Mouse (Mus musculus) ES-Bruce4 (cell line): Measurements from ENCODE around the gene Krt36. TPM values are rescaled to one million over a fixed set of nuclear protein-coding genes. Genes with fewer than 3 reads are reported as not detected.

Experiments
- H3K27ac ChIP-seq: 2 replicates; pipeline ENCODE4 v1.5.1; 2012; ENCODE audit warnings: low read length, inconsistent platforms; ENCODE audit not compliant: insufficient read depth
- H3K27me3 ChIP-seq: 2 replicates; pipeline ENCODE4 v1.6.1; 2012; ENCODE audit warnings: mild to moderate bottlenecking, low read length, inconsistent platforms; ENCODE audit not compliant: control insufficient read depth, poor library complexity, insufficient read depth, severe bottlenecking
- H3K36me3 ChIP-seq: 2 replicates; pipeline ENCODE4 v1.6.1; 2012; ENCODE audit warnings: inconsistent platforms, mild to moderate bottlenecking, low read length, moderate library complexity; ENCODE audit not compliant: control insufficient read depth, poor library complexity, insufficient read depth, severe bottlenecking
- H3K4me1 ChIP-seq: one replicate; pipeline ENCODE4 v1.8.1; 2011; ENCODE audit warnings: low read length; ENCODE audit not compliant: control insufficient read depth, insufficient read depth
- H3K4me3 ChIP-seq: 2 replicates; pipeline ENCODE4 v1.5.1; 2011; ENCODE audit warnings: low read depth, mild to moderate bottlenecking, low read length
- H3K9ac ChIP-seq: 2 replicates; pipeline ENCODE4 v1.6.1; 2012; ENCODE audit warnings: low read depth, mild to moderate bottlenecking, inconsistent platforms; ENCODE audit not compliant: poor library complexity, severe bottlenecking
- H3K9me3 ChIP-seq: replicated peaks from 2 replicates; pipeline ENCODE4 v1.6.1; 2012; ENCODE audit warnings: mild to moderate bottlenecking, low read length, inconsistent platforms; ENCODE audit not compliant: control insufficient read depth, poor library complexity, insufficient read depth, severe bottlenecking
- CTCF ChIP-seq: IDR thresholded peaks from one replicate; pipeline ENCODE4 v1.8.1; 2011; ENCODE audit warnings: low read depth, low read length
- EP300 ChIP-seq: IDR thresholded peaks from 2 replicates; pipeline ENCODE4 v1.6.1; 2011; ENCODE audit warnings: low read depth, low read length; ENCODE audit not compliant: insufficient read depth
- POLR2A ChIP-seq: IDR thresholded peaks from one replicate; pipeline ENCODE4 v1.8.1; 2011; ENCODE audit warnings: low read length; ENCODE audit not compliant: insufficient read depth
- polyA plus RNA-seq: library from polyadenylated mRNA; stranded (reverse); fragments of >200 nt; gene quantifications from 2 replicates; pipeline ENCODE4 v1.2.4, GENCODE M21; 2011; ENCODE audit warnings: low read depth; ENCODE audit not compliant: missing spikeins, insufficient read depth, insufficient read length

Gene Krt36
- polyA plus RNA-seq, 1 experiment = not detected

GRCm38 (mm10) chr11:100124901-100125300 is 19.5 kb upstream of the Krt36 start:
- no peak overlapping the region for H3K4me3 ChIP-seq
- H3K36me3 ChIP-seq = no peaks in the 10 kb centered on the region
- no peak overlapping the region for H3K9ac ChIP-seq
- no peaks in the 10 kb centered on the region for H3K27me3 ChIP-seq
- no peaks in the 10 kb centered on the region for H3K4me1 ChIP-seq
- TF ChIP-seq CTCF (no peak), EP300 (no peak), POLR2A (no peak)
- 0 out of 2 replicates have a peak, but pooled peaks cover 4% of the 10 kb centered on the region for H3K9me3 ChIP-seq
- H3K27ac ChIP-seq = no peak overlapping the region

GRCm38 (mm10) chr11:100121466-100121865 is 16.0 kb upstream of the Krt36 start, which contains the start of gene Krt13:
Krt13 (minus strand) TSS chr11:100121566.
- Histone ChIP-seq H3K9ac (no peak within 1 kb of the TSS), H3K4me1 (no peaks in the 10 kb centered on the region), H3K27ac (no peak within 1 kb of the TSS), H3K4me3 (no peak within 1 kb of the TSS), H3K36me3 (no peaks in the 10 kb centered on the region), H3K27me3 (no peaks in the 10 kb centered on the region), H3K9me3 (0 out of 2 replicates have a peak, but pooled peaks cover 4% of the 10 kb centered on the region)
- TF ChIP-seq EP300 (no peak), CTCF (no peak)

- Histone ChIP-seq H3K27me3 (no peaks in the 10 kb centered on the region), H3K9ac (no peak overlapping the region), H3K36me3 (no peaks in the 10 kb centered on the region), H3K9me3 (0 out of 2 replicates have a peak, but pooled peaks cover 4% of the 10 kb centered on the region), H3K4me3 (no peak overlapping the region), H3K27ac (no peak overlapping the region), H3K4me1 (no peaks in the 10 kb centered on the region)
- no peak for TF ChIP-seq POLR2A
- no peak for TF ChIP-seq EP300
- no peak for TF ChIP-seq CTCF
These were observed 14.9 kb upstream of the Krt36 start for GRCm38 (mm10) chr11:100120331-100120730.

- no peaks in the 10 kb centered on the region for H3K36me3 ChIP-seq
- TF ChIP-seq POLR2A (no peak), CTCF (no peak), EP300 (no peak)
These were observed 8.3 kb upstream of the Krt36 start for GRCm38 (mm10) chr11:100113742-100114029.

GRCm38 (mm10) chr11:100112935-100113741 is 7.7 kb upstream of the Krt36 start:
- Histone ChIP-seq H3K9ac (no peak overlapping the region), H3K27me3 (no peaks in the 10 kb centered on the region), H3K36me3 (no peaks in the 10 kb centered on the region), H3K4me3 (no peak overlapping the region), H3K9me3 (no peaks in the 10 kb centered on the region), H3K27ac (no peak overlapping the region), H3K4me1 (no peaks in the 10 kb centered on the region)
- no peak for TF ChIP-seq EP300
- no peak for TF ChIP-seq POLR2A
- no peak for TF ChIP-seq CTCF

More at GRCm38 (mm10) chr11:100113742-100114029, 8.3 kb upstream of the Krt36 start:
- Histone ChIP-seq H3K4me1 (no peaks in the 10 kb centered on the region), H3K9me3 (no peaks in the 10 kb centered on the region), H3K27me3 (no peaks in the 10 kb centered on the region), H3K4me3 (no peak overlapping the region), H3K9ac (no peak overlapping the region), H3K27ac (no peak overlapping the region)

- no peaks in the 10 kb centered on the region for H3K27me3 ChIP-seq
- no peak overlapping the region for H3K27ac ChIP-seq
- no peaks in the 10 kb centered on the region for H3K36me3 ChIP-seq
- no peak overlapping the region for H3K4me3 ChIP-seq
- TF ChIP-seq EP300 (no peak), CTCF (no peak), POLR2A (no peak)
- no peaks in the 10 kb centered on the region for H3K9me3 ChIP-seq
- no peaks in the 10 kb centered on the region for H3K4me1 ChIP-seq
- no peak overlapping the region for H3K9ac ChIP-seq
These were observed 2.6 kb downstream of the Krt36 start for GRCm38 (mm10) chr11:100102693-100103429.
